Mouse (Mus musculus) lung, embryonic 14.5 days (tissue): Measurements from ENCODE around the gene Etnk1. TPM values are rescaled to one million over a fixed set of nuclear protein-coding genes. Genes with fewer than 3 reads are reported as not detected.
A peak's percentile ranks its signal among the peaks of the same experiment; 100 is the strongest.
"Not testable (repeated sequence)": the region's sequence is repeated elsewhere in the genome, so short reads cannot be mapped to it uniquely, and the experiment has no call there.

ENCODE experiments used
- ATAC-seq: fragments of 200-750 bp; cut with Nextera tagmentation; 2 replicates; pipeline ENCODE4 v1.8.0; 2017; ENCODE audit warnings: mild to moderate bottlenecking, moderate TSS enrichment, moderate library complexity; ENCODE audit not compliant: insufficient read depth
- DNase-seq: peaks from one replicate; pipeline ENCODE4 v3.0.0-alpha.2; 2015
- H3K27ac ChIP-seq: fragments of 300-500 bp; sonication (generic); 2 replicates; pipeline ENCODE4 v1.5.1; 2014; ENCODE audit warnings: low read depth, mild to moderate bottlenecking, moderate library complexity
- H3K27me3 ChIP-seq: fragments of 300-500 bp; sonication (generic); 2 replicates; pipeline ENCODE4 v1.6.1; 2014; ENCODE audit warnings: low read length, control low read depth; ENCODE audit not compliant: insufficient read depth
- H3K36me3 ChIP-seq: fragments of 300-500 bp; sonication (generic); 2 replicates; pipeline ENCODE4 v1.6.1; 2014; ENCODE audit warnings: control low read depth; ENCODE audit not compliant: insufficient read depth
- H3K4me1 ChIP-seq: fragments of 300-500 bp; sonication (generic); 2 replicates; pipeline ENCODE4 v1.6.1; 2014; ENCODE audit warnings: antibody characterized with exemption, control low read depth; ENCODE audit not compliant: insufficient read depth
- H3K4me2 ChIP-seq: fragments of 300-500 bp; sonication (generic); 2 replicates; pipeline ENCODE4 v1.6.1; 2014; ENCODE audit warnings: mild to moderate bottlenecking
- H3K4me3 ChIP-seq: fragments of 300-500 bp; sonication (generic); 2 replicates; pipeline ENCODE4 v1.5.1; 2014; ENCODE audit warnings: low read depth, low read length
- H3K9ac ChIP-seq: fragments of 300-500 bp; sonication (generic); 2 replicates; pipeline ENCODE4 v1.6.1; 2014
- H3K9me3 ChIP-seq: fragments of 300-500 bp; sonication (generic); 2 replicates; pipeline ENCODE4 v1.6.1; 2016; ENCODE audit warnings: low read depth, low read length, control low read depth
- CTCF ChIP-seq: IDR thresholded peaks from 2 replicates; pipeline ENCODE4 v1.5.1; 2016; ENCODE audit warnings: antibody characterized with exemption, low read depth
- WGBS: fragments of 180-500 bp; shearing (Covaris S2); extraction: QIAGEN DNeasy Blood & Tissue Kit; methylation state at CpG from one replicate; pipeline ENCODE4 v1.1.7; 2014; 5-methylcytosine and 5-hydroxymethylcytosine counted together
- polyA plus RNA-seq: library from polyadenylated mRNA; unstranded; fragments of >200 nt; fragmentation: Nextera tagmentation; extraction: Ambion mirVana; gene quantifications from 2 replicates; pipeline ENCODE4 v1.2.1, GENCODE M21; 2014

Etnk1 gene
- polyA plus RNA-seq, 1 experiment from 2014 or later, result 23.3 TPM

DNA sequence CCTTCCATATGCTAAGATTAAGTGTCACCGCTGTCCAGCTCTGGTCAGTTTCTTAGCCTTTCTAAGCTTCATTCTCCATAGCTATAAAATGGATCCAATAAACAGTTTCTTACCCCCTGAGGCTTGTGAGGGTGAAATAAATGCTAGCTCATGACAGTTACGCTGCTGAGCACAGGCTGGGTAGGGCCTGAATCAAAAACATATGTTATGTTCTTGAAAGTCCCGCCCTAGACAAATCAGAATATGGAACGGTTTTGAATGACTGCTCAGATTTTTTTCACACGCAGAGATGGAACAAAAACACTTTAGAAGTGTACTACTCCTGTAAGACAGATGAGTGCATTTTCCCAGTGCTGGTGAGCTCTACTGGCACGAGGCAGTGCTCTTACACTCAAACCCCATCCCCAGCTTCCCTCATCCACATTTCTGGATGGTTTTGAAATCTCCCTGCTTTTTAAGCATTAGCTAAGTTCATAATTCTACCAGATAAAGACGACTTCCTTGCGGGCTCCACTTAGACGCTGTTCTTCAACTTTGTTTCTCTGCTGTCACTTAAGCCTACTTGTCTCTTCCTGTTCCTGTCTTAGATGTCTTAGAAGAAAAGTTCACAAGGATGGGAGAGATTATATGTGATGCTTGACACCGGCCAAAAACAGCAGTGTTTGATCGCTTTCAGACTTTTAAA, 4.9 kb downstream of the Etnk1 start:
- Histone ChIP-seq H3K9ac (no peak overlapping the region), H3K27ac (no peak overlapping the region), H3K9me3 (no peaks in the 10 kb centered on the region), H3K4me2 (no peak overlapping the region), H3K4me1 (no peaks in the 10 kb centered on the region), H3K27me3 (no peaks in the 10 kb centered on the region), H3K4me3 (no peak overlapping the region), H3K36me3 (peaks cover 16% of the 10 kb centered on the region)
- DNase-seq, result no peak
- 62% methylated on average over 11 of the region's 11 CpGs for WGBS
- TF ChIP-seq CTCF, result no peak
- no peak for ATAC-seq

DNA sequence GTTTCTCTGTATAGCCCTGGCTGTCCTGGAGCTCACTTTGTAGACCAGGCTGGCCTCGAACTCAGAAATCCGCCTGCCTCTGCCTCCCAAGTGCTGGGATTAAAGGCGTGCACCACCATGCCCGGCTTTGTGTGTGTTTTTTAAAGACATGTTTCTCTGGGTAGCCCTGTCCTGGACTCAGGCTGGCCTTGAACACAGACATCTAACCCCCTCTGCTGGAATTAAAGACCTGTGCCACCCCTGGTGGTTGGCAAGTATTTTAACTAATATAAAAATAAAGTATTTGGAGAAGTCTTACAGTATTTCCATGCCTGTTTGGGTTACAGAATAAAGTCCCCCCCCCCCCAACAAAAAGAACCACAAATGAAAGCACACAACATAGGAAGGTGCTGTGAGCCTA, 5.7 kb downstream of the Etnk1 start:
- H3K27ac ChIP-seq, H3K27me3 ChIP-seq, DNase-seq, H3K9ac ChIP-seq, ATAC-seq, H3K4me1 ChIP-seq, H3K4me3 ChIP-seq, H3K4me2 ChIP-seq, H3K9me3 ChIP-seq: not testable (repeated sequence)
- WGBS, result 93% methylated on average over 4 of the region's 4 CpGs
- peaks cover 16% of the 10 kb centered on the region for H3K36me3 ChIP-seq

DNA sequence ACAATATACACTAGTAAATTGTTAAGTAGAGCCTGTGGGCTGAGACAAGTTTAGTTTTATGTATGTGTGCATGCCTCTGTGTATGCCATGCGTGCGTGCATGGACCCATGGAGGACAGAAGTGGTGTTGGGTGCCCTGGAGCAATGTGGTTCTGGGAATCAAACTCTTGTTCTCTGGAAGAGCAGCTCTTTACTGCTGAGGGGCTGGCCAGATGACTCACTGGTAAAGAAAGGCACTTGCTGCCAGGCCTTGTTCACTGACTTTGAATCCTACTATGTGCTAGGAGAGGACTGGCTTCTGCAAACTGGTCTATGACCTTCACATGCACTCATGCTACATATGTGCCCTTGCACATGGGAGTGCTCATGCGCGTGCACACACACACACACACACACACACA, 7.2 kb downstream of the Etnk1 start:
- Histone ChIP-seq H3K4me1 (no peaks in the 10 kb centered on the region), H3K4me2 (no peak overlapping the region), H3K36me3 (peaks cover 16% of the 10 kb centered on the region), H3K9ac (no peak overlapping the region), H3K27ac (no peak overlapping the region), H3K4me3 (no peak overlapping the region), H3K27me3 (no peaks in the 10 kb centered on the region), H3K9me3 (no peaks in the 10 kb centered on the region)
- DNase-seq, result no peak
- no peak for ATAC-seq
- 96% methylated on average over 4 of the region's 4 CpGs for WGBS
- no peak for TF ChIP-seq CTCF

DNA sequence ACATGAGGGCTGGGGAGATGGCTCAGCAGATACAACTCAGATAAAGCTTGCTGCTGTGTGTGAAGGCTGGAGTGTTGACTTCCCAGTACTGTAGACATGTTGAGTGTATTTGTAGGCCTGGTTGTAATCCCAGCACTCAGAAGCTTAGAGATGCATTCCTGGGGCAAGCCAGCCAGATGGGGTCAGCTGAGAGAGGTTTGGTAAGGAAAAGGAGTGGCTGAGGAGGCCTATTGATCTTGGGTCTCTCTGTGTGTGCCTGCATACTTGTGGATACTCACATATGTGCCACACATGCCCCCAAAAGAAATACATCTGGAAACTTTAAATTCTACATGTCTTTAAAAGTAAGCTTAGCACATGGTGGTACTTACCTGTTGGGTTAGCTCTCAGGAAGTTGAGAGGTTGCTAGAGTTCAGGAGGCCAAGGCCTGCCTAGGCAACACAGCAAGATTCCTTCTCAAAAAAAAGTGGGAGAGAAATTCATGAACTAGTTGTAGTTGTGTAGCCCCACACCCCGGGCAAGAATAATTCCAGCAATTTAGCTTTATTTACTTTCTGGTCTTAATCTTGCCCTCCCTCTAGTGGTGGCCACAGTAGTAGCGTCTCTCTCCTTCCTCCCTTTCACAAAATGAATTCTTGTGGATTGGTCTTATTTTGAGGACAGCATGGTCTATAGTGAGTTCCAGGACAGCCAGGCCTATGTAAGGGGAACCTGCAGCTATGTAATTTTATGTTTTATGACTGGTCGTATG, 8.1 kb downstream of the Etnk1 start:
- DNase-seq (peak; percentile 81), ATAC-seq (no peak)
- Histone ChIP-seq H3K9ac (no peak overlapping the region; the same call in 1 of the 2 replicates), H3K9me3 (no peaks in the 10 kb centered on the region), H3K4me1 (no peaks in the 10 kb centered on the region), H3K27ac (0 out of 2 replicates have a peak overlapping the region, but pooled peaks have one; percentile 38), H3K36me3 (peaks cover 16% of the 10 kb centered on the region), H3K27me3 (no peaks in the 10 kb centered on the region), H3K4me3 (no peak overlapping the region), H3K4me2 (no peak overlapping the region)
- peak; percentile 84 for TF ChIP-seq CTCF
- 33% methylated on average over 3 of the region's 3 CpGs for WGBS

DNA sequence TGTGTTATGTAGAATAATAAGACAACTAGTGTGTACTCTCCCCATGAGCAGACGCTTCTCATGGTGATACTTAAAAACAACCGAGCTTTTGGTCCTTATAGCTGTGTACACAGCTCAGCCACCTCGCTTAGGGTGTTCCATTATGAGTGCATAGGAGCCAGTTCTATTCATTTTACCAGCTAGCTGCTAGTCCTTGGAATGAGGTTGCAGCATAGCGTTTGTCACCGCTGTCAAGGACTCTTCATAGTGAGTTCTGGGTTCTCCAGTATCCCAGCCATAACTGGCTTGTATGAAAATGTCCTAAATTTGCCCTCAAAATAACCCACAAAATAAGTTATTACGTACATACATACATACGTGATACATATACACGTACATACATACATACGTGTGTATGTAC, 9.1 kb downstream of the Etnk1 start:
- H3K4me1 ChIP-seq, result no peaks in the 10 kb centered on the region
- no peak overlapping the region for H3K4me3 ChIP-seq
- no peak overlapping the region for H3K4me2 ChIP-seq
- no peak overlapping the region for H3K9ac ChIP-seq
- TF ChIP-seq CTCF, result no peak
- no peak for DNase-seq
- no peaks in the 10 kb centered on the region for H3K27me3 ChIP-seq
- H3K36me3 ChIP-seq, result peaks cover 19% of the 10 kb centered on the region
- 88% methylated on average over 9 of the region's 9 CpGs for WGBS
- H3K9me3 ChIP-seq, result no peaks in the 10 kb centered on the region
- no peak overlapping the region for H3K27ac ChIP-seq
- ATAC-seq, result no peak

DNA sequence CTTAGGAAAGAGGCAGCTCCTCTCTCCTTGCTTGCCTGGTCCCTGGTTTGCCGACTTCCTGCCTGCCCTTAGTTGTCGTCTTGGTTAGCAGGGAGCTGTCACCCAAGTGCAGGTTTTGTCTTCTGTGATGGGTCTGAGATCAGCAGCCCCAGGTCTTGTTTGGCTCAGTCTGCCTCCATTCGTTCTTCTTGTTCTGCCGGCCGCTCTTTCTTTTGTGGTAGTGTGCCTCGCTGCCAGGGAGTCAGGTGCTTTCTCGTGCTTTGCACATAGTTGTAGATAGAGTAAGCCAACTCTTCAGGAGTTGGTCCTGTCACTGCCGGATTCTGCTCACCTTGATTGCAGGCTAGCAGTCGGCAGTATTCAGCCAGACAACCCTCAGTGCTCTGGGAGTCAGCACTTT, 9.6 kb downstream of the Etnk1 start:
- 75% methylated on average over 9 of the region's 9 CpGs for WGBS
- Histone ChIP-seq H3K4me3 (no peak overlapping the region), H3K4me1 (no peaks in the 10 kb centered on the region), H3K4me2 (no peak overlapping the region), H3K9me3 (no peaks in the 10 kb centered on the region), H3K27me3 (no peaks in the 10 kb centered on the region), H3K36me3 (peaks cover 17% of the 10 kb centered on the region; the same call in 1 of the 2 replicates), H3K9ac (no peak overlapping the region), H3K27ac (no peak overlapping the region)
- ATAC-seq (no peak), DNase-seq (no peak)
- TF ChIP-seq CTCF, result no peak

DNA sequence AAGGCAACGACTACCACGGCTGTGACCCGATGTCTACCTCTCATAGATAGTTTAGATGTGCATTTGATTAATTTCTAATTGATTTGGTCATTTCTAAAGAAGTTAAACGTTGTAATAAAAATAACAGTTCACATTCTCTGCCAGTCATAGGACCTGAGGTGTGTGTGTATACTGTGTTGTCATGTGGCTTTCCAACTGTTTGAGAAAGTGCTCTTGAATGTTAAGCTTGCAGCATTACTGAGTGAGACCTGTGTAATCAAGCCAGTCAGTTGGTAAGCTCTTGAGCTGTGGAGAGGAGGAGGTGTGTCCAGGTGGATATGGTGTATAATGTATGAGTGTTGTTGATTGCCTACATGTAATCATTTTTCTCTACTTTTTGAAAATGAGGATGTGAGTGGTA, 12.2 kb downstream of the Etnk1 start:
- H3K9me3 ChIP-seq, result no peaks in the 10 kb centered on the region
- TF ChIP-seq CTCF, result no peak
- H3K27me3 ChIP-seq, result no peaks in the 10 kb centered on the region
- no peak overlapping the region for H3K4me3 ChIP-seq
- H3K4me1 ChIP-seq, result no peaks in the 10 kb centered on the region
- peaks cover 25% of the 10 kb centered on the region for H3K36me3 ChIP-seq
- ATAC-seq (0 out of 2 replicates have a peak, but pooled peaks have one; percentile 22), DNase-seq (no peak)
- H3K4me2 ChIP-seq, result no peak overlapping the region
- no peak overlapping the region for H3K27ac ChIP-seq
- WGBS, result 41% methylated on average over 4 of the region's 4 CpGs
- no peak overlapping the region for H3K9ac ChIP-seq
